Mouse (Mus musculus) megakaryocyte, embryonic 14.5 days (primary cell): ENCODE results near the gene Ggt1. TPM values are rescaled to one million over a fixed set of nuclear protein-coding genes. Genes with fewer than 3 reads are reported as not detected.

Source experiments
- H3K27me3 ChIP-seq: replicated peaks from 2 replicates; pipeline ENCODE3; 2012; ENCODE audit warnings: inconsistent platforms
- H3K36me3 ChIP-seq: replicated peaks from 2 replicates; pipeline ENCODE3; 2012; ENCODE audit warnings: low read length, inconsistent platforms, mixed read lengths
- H3K4me1 ChIP-seq: 2 replicates; pipeline ENCODE4 v1.6.1; 2012; ENCODE audit warnings: inconsistent platforms
- H3K4me3 ChIP-seq: replicated peaks from 2 replicates; pipeline ENCODE3; 2012; ENCODE audit warnings: moderate library complexity, mild to moderate bottlenecking, inconsistent platforms
- H3K9me3 ChIP-seq: 2 replicates; pipeline ENCODE4 v1.6.1; 2012; ENCODE audit warnings: inconsistent platforms
- FLI1 ChIP-seq: IDR thresholded peaks from 2 replicates; pipeline ENCODE4 v1.6.1; 2012; ENCODE audit warnings: low read length, inconsistent platforms, mixed read lengths
- GATA1 ChIP-seq: IDR thresholded peaks from 3 replicates; pipeline ENCODE4 v1.6.1; 2012; ENCODE audit warnings: mixed read lengths, low read length, inconsistent platforms, borderline replicate concordance
- polyA plus RNA-seq: library from polyadenylated mRNA; stranded (reverse); fragments of >175 nt; gene quantifications from 2 replicates; pipeline ENCODE4 v1.2.3, GENCODE M21; 2012; ENCODE audit warnings: low replicate concordance; ENCODE audit not compliant: insufficient read depth

Ggt1 gene
- polyA plus RNA-seq, 1 experiment = 0.84 TPM

- Histone ChIP-seq H3K4me3 (peak overlapping the region; percentile 23), H3K9me3 (no peaks in the 10 kb centered on the region)
- TF ChIP-seq FLI1 (no peak), GATA1 (no peak)
Measured at GRCm38 (mm10) chr10:75568851-75569250, 7.4 kb downstream of the Ggt1 start.

DNA sequence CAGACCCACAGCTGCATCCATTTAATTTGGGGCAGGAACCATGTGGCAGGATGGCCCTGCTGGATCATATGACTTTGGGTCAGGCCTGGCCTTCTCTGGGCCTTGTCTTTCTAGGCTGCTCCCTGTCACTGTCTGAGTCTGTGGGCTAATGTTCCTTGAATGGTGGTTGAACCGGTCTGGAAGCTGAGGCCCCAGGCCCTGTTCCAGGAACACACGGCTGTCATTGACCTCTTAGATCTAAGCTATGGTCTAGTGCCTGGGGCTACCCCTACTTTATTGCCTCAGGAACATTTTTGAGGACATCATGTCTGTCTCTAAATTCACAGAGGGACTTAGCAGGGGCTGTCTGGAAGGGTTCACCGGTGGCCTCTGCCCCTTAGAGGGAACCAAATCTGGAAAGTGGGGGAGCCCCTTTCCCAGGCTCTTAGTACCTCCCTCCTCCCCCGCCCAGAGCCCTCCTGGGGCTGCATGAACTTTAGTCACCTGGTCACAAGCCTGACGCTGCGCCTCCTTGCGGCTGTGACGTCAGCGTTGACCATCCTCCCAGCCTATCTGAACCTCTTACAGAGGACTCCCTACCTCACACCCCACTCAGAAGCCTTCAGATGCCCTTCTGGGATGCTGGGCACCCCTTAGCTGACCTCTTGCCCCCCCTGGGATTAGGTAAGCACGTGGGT, 9.7 kb downstream of the Ggt1 start:
- Histone ChIP-seq H3K4me3 (no peak overlapping the region), H3K27me3 (peaks cover 60% of the 10 kb centered on the region), H3K9me3 (no peaks in the 10 kb centered on the region), H3K36me3 (no peaks in the 10 kb centered on the region), H3K4me1 (peaks cover 54% of the 10 kb centered on the region)
- TF ChIP-seq FLI1 = no peak
- no peak for TF ChIP-seq GATA1

More at GRCm38 (mm10) chr10:75568851-75569250, 7.4 kb downstream of the Ggt1 start:
- Histone ChIP-seq H3K27me3 (peaks cover 62% of the 10 kb centered on the region), H3K36me3 (no peaks in the 10 kb centered on the region), H3K4me1 (peaks cover 76% of the 10 kb centered on the region)

GRCm38 (mm10) chr10:75571937-75572336, 10.5 kb downstream of the Ggt1 start:
- peaks cover 65% of the 10 kb centered on the region for H3K27me3 ChIP-seq
- H3K36me3 ChIP-seq = no peaks in the 10 kb centered on the region
- TF ChIP-seq FLI1 (no peak), GATA1 (no peak)
- H3K9me3 ChIP-seq = no peaks in the 10 kb centered on the region
- peaks cover 47% of the 10 kb centered on the region for H3K4me1 ChIP-seq
- no peak overlapping the region for H3K4me3 ChIP-seq

DNA sequence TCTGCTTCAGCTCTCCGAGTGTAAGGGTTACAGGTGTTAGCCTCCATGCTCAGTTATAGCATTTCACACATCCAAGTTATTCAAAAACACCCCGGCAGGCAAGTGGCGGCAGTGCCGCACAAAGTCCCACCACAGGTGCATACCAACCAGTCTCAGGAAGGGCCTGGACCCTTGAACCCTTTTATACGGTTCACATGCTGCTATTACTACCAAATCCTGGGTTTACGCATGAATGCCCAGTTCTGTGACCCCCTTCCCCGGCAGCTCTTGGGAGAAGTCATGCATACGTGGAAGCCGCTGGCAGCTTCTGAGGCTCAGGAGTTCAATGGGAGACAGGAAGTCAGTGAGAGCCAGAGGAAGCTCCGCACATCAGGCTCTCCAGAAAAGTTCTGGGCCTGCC, 11.8 kb downstream of the Ggt1 start:
- H3K9me3 ChIP-seq = 0 out of 2 replicates have a peak, but pooled peaks cover 3% of the 10 kb centered on the region
- H3K36me3 ChIP-seq = no peaks in the 10 kb centered on the region
- peaks cover 76% of the 10 kb centered on the region for H3K27me3 ChIP-seq
- H3K4me1 ChIP-seq = peaks cover 35% of the 10 kb centered on the region
- TF ChIP-seq GATA1 (no peak), FLI1 (no peak)
- H3K4me3 ChIP-seq = no peak overlapping the region

DNA sequence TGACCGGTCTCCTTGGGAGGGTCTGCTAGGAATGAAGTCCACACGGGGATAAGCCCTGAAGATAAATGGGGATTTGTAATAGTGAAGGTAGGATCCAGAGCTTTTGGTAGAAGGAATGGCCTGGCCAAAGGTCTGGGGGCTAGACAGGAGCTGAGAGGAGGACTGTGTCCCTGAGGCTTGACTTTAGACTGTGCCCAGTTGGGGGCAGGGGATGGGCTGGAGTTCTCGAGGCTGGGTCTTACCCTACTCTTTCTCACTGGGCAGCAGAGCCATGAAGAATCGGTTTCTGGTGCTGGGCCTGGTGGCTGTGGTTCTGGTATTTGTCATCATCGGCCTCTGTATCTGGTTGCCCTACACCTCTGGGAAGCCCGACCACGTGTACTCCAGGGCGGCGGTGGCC, 12.6 kb downstream of the Ggt1 start:
- Histone ChIP-seq H3K9me3 (0 out of 2 replicates have a peak, but pooled peaks cover 3% of the 10 kb centered on the region), H3K4me3 (no peak overlapping the region), H3K27me3 (peaks cover 77% of the 10 kb centered on the region), H3K4me1 (peaks cover 27% of the 10 kb centered on the region), H3K36me3 (no peaks in the 10 kb centered on the region)
- TF ChIP-seq FLI1 (no peak), GATA1 (no peak)

DNA sequence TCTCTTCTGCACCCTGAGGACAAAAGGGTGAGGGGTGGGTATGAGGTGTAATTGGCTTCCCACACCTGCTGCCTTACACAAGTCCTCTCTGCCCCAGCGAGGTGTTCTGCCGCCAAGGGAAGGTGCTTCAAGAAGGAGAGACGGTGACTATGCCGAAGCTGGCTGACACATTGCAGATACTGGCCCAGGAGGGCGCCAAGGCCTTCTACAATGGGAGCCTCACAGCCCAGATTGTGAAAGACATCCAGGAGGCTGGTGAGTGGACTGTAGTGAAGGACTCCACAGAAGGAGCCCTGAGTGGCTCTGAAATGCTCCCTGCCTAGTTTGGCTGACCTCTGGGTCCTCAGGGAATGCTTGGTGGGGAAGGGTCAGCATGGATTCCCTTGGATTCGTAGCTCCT, 17.7 kb downstream of the Ggt1 start:
- TF ChIP-seq GATA1 = no peak
- Histone ChIP-seq H3K9me3 (0 out of 2 replicates have a peak, but pooled peaks cover 3% of the 10 kb centered on the region), H3K27me3 (peaks cover 80% of the 10 kb centered on the region), H3K4me1 (peaks cover 5% of the 10 kb centered on the region), H3K4me3 (no peak overlapping the region), H3K36me3 (no peaks in the 10 kb centered on the region)

DNA sequence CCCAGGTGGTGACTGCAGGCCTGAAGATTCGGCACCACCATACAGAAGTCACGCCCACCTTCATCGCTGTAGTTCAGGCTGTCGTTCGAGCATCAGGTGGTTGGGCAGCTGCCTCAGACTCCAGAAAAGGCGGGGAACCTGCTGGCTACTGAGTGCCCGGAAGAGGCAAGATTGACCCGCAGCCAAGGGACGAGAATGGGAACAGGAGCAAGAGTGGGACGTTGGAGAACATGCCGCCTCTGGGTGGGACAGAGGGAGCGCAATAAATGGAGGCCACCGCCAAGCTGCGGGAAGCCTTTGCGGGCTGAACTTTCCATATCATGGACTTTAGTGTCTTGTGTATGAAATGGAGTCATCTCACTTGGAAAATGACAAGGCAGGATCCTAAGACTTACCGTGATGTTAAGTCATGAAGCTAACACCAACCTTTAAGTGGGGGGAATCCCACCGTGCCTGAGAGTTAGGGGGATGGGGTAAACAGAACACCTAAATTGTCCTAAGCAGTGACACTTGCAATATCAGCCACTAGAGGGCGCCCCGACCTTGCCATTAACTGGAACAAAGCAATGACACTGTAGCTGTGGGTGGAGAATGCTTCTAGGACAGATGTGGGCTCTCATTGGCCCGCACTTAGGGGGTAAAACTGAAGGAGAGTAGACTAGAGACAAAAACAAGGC, 24.6 kb downstream of the Ggt1 start:
- no peak for TF ChIP-seq FLI1
- Histone ChIP-seq H3K4me1 (peaks cover 57% of the 10 kb centered on the region), H3K4me3 (peak overlapping the region; percentile 67), H3K36me3 (no peaks in the 10 kb centered on the region), H3K9me3 (no peaks in the 10 kb centered on the region), H3K27me3 (peaks cover 48% of the 10 kb centered on the region)

- TF ChIP-seq FLI1 = no peak
- TF ChIP-seq GATA1 = no peak
- H3K4me1 ChIP-seq = peaks cover 62% of the 10 kb centered on the region
- no peaks in the 10 kb centered on the region for H3K9me3 ChIP-seq
- H3K27me3 ChIP-seq = peaks cover 43% of the 10 kb centered on the region
- no peaks in the 10 kb centered on the region for H3K36me3 ChIP-seq
- H3K4me3 ChIP-seq = no peak overlapping the region
Measured at GRCm38 (mm10) chr10:75586553-75586879, 25.1 kb downstream of the Ggt1 start.

DNA sequence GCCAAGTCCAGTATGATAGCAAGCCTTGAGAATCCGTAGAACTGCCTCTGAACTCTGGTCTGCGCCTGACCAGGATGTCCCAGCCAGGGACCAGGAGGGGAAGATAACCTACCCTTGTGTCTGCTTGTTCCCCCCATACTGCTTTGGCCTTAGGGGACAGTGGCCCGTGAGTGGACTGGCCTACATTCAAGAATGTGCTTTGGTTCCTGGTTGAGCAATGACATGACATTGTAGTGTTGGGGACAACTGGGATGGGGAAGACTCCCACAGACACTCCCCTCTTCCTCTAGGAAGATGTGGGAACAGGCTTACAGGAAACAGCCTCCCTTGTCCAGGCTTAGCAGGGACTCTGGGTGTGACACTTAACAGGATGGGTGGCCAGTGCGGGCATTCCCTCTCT, 26.4 kb downstream of the Ggt1 start:
- Histone ChIP-seq H3K9me3 (no peaks in the 10 kb centered on the region), H3K36me3 (peaks cover 4% of the 10 kb centered on the region), H3K4me3 (no peak overlapping the region), H3K27me3 (peaks cover 30% of the 10 kb centered on the region), H3K4me1 (peaks cover 75% of the 10 kb centered on the region)
- TF ChIP-seq GATA1 (no peak), FLI1 (no peak)

DNA sequence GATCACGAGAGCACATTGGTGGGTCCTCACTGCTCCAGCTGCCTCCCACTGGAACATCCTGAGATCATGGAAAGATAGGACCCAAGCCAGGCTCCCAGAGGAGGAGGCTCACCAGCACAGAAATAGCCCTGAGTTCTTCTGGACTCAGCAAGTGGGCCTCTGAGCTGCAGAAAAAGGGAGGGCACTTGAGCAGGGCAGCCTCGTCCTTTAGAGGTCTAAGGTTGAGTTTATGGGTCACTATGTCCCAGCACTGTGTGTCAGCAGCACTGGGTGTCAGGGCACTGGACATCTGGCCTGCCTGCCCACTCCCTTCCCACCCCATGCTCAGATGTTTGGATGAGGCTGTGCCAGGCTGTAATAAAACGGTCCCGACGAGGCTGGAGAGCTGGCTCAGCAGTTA, 26.9 kb downstream of the Ggt1 start:
- TF ChIP-seq GATA1 (no peak), FLI1 (no peak)
- Histone ChIP-seq H3K4me3 (peak overlapping the region; percentile 48), H3K27me3 (peaks cover 25% of the 10 kb centered on the region), H3K9me3 (no peaks in the 10 kb centered on the region), H3K36me3 (peaks cover 4% of the 10 kb centered on the region), H3K4me1 (peaks cover 80% of the 10 kb centered on the region)
